Mouse (Mus musculus) neural tube, embryonic 11.5 days (tissue): ENCODE measurements around the gene Garem2. TPM values are rescaled to one million over a fixed set of nuclear protein-coding genes. Genes with fewer than 3 reads are reported as not detected.
A peak's percentile ranks its signal among the peaks of the same experiment; 100 is the strongest.
"Not testable (repeated sequence)": the region's sequence is repeated elsewhere in the genome, so short reads cannot be mapped to it uniquely, and the experiment has no call there.

Experiments
- ATAC-seq: fragments of 200-750 bp; cut with Nextera tagmentation; 2 replicates; pipeline ENCODE4 v1.8.0; 2017; ENCODE audit warnings: moderate number of reproducible peaks, mild to moderate bottlenecking, moderate TSS enrichment, moderate library complexity; ENCODE audit not compliant: insufficient read depth, low FRiP score, low TSS enrichment
- DNase-seq: peaks from one replicate; pipeline ENCODE4 v3.0.0-alpha.2; 2015; ENCODE audit warnings: low spot score
- H3K27ac ChIP-seq: fragments of 300-500 bp; sonication (generic); 2 replicates; pipeline ENCODE4 v1.5.1; 2014; ENCODE audit warnings: low read depth, mild to moderate bottlenecking, low read length
- H3K27me3 ChIP-seq: fragments of 300-500 bp; sonication (generic); 2 replicates; pipeline ENCODE4 v1.6.1; 2014; ENCODE audit warnings: mild to moderate bottlenecking, low read length, mixed read lengths; ENCODE audit not compliant: control insufficient read depth, insufficient read depth
- H3K36me3 ChIP-seq: fragments of 300-500 bp; sonication (generic); 2 replicates; pipeline ENCODE4 v1.6.1; 2014; ENCODE audit warnings: mild to moderate bottlenecking, low read length, moderate library complexity, mixed read lengths; ENCODE audit not compliant: control insufficient read depth, insufficient read depth
- H3K4me1 ChIP-seq: fragments of 300-500 bp; sonication (generic); 2 replicates; pipeline ENCODE4 v1.6.1; 2014; ENCODE audit warnings: low read length, mixed read lengths; ENCODE audit not compliant: control insufficient read depth, insufficient read depth
- H3K4me2 ChIP-seq: fragments of 300-500 bp; sonication (generic); 2 replicates; pipeline ENCODE4 v1.6.1; 2014; ENCODE audit warnings: low read depth, mild to moderate bottlenecking, moderate library complexity
- H3K4me3 ChIP-seq: fragments of 300-500 bp; sonication (generic); 2 replicates; pipeline ENCODE4 v1.5.1; 2014; ENCODE audit warnings: low read depth, low read length
- H3K9ac ChIP-seq: fragments of 300-500 bp; sonication (generic); 2 replicates; pipeline ENCODE4 v1.6.1; 2014; ENCODE audit warnings: mild to moderate bottlenecking, low read length
- H3K9me3 ChIP-seq: fragments of 300-500 bp; sonication (generic); 2 replicates; pipeline ENCODE4 v1.6.1; 2016; ENCODE audit warnings: low read length; ENCODE audit not compliant: control insufficient read depth
- WGBS: fragments of 180-500 bp; shearing (Covaris S2); extraction: QIAGEN DNeasy Blood & Tissue Kit; methylation state at CpG from one replicate; pipeline ENCODE4 v1.1.7; 2014; 5-methylcytosine and 5-hydroxymethylcytosine counted together
- polyA plus RNA-seq: library from polyadenylated mRNA; unstranded; fragments of >200 nt; fragmentation: Nextera tagmentation; extraction: Ambion mirVana; gene quantifications from 2 replicates; pipeline ENCODE4 v1.2.1, GENCODE M21; 2014

The Garem2 gene
- polyA plus RNA-seq, result 14.4 and 16.5 TPM in 2 replicates

DNA sequence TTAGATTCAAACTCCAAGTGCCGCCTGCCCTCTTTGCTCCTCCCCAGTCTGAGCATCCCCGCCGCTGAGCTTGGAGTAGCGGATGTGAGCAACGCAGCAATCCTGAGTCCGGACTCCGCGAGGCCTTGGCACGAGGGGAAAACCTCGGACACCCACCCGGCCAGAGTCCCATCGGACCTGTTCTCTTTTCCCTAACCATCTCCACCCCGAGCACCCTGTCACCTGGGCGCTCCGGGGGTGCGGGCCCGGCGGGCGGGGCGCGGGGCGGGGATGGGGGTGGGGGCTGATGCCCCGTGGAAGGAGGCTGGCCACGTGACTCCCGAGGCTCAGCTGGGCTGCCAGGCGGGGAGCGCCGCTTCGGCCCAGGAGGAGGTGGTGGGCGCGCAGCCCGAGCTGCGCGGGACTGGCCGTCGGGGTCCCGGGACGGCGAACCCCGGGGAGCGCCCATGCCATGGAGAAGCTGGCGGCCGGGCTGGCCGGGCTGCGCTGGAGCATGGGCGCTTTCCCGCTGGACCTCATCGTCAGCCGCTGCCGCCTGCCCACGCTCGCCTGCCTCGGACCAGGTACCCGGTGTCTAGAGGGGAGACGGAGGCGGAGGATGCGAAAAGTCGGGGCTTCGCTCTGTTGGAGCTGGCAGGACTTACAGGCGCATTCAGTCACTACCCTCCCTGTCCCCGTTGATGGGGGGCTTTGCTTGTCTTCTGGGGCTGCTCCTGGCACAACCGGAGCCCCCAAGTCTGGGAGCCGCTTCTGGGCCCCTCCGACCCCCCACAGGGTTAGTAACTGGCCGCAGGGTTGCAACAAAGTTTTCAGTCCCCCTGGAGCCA, at the start of gene Garem2:
TSS of gene Garem2 (plus strand) at position 321 of the 827 bp plus-strand sequence.
- WGBS, result under 1% methylated on average over 55 of the region's 65 CpGs
- H3K9ac ChIP-seq, result peak within 1 kb of the TSS; percentile 66
- H3K4me2 ChIP-seq, result peak within 1 kb of the TSS; percentile 88
- peak within 1 kb of the TSS; percentile 53 for H3K4me3 ChIP-seq
- H3K36me3 ChIP-seq, result no peaks in the 10 kb centered on the region
- H3K27ac ChIP-seq, result 0 out of 2 replicates have a peak within 1 kb of the TSS, but pooled peaks have one; percentile 49
- DNase-seq (peak; percentile 59), ATAC-seq (peak; percentile 48)
- H3K4me1 ChIP-seq, result peaks cover 28% of the 10 kb centered on the region
- H3K9me3 ChIP-seq, result no peaks in the 10 kb centered on the region
- H3K27me3 ChIP-seq, result peaks cover 18% of the 10 kb centered on the region

- no peak overlapping the region for H3K27ac ChIP-seq
- 64% methylated on average over 6 of the region's 6 CpGs for WGBS
- no peaks in the 10 kb centered on the region for H3K27me3 ChIP-seq
- H3K9me3 ChIP-seq, result no peaks in the 10 kb centered on the region
- no peak overlapping the region for H3K9ac ChIP-seq
- no peak for DNase-seq
- H3K4me1 ChIP-seq, result no peaks in the 10 kb centered on the region
- H3K4me2 ChIP-seq, result no peak overlapping the region
- peaks cover 3% of the 10 kb centered on the region for H3K36me3 ChIP-seq
- ATAC-seq, result no peak
- H3K4me3 ChIP-seq, result no peak overlapping the region
These were observed 46.7 kb upstream of the Garem2 start for GRCm38 (mm10) chr5:30058216-30058731.

- ATAC-seq, H3K4me1 ChIP-seq, H3K9me3 ChIP-seq, H3K4me3 ChIP-seq, H3K9ac ChIP-seq, H3K27me3 ChIP-seq, DNase-seq, H3K36me3 ChIP-seq, H3K4me2 ChIP-seq, H3K27ac ChIP-seq: not testable (repeated sequence)
- WGBS, result 67% methylated on average over 5 of the region's 5 CpGs
These were observed 45.4 kb upstream of the Garem2 start for GRCm38 (mm10) chr5:30059607-30060006.

DNA sequence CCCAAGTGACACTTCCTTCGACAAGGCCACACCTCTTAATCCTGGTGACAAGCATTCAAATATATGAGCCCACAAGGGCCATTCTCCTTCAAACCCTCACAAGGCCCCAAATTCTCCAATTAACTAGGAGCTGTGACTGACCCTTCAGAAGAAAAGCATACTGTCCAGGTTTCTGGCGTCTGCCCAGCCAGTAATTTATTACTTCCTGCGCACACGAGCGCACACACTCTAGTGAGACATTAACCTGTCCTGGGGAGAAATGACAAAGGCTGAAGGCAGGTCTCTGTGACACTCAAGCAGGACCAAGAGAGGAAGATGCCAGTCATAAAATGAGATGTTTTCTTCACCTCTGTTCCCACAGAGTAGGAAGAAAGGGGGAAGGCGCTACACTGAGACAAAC, 37.2 kb upstream of the Garem2 start:
- ATAC-seq, result no peak
- Histone ChIP-seq H3K4me2 (no peak overlapping the region), H3K9ac (no peak overlapping the region), H3K27ac (no peak overlapping the region), H3K9me3 (no peaks in the 10 kb centered on the region), H3K4me3 (no peak overlapping the region), H3K4me1 (peaks cover 6% of the 10 kb centered on the region; the same call in 1 of the 2 replicates), H3K27me3 (no peaks in the 10 kb centered on the region), H3K36me3 (peaks cover 12% of the 10 kb centered on the region)
- DNase-seq, result no peak
- 47% methylated on average over 6 of the region's 6 CpGs for WGBS

GRCm38 (mm10) chr5:30071677-30072076, 33.3 kb upstream of the Garem2 start:
- Histone ChIP-seq H3K4me2 (peak overlapping the region; percentile 79), H3K4me1 (peaks cover 6% of the 10 kb centered on the region; the same call in 1 of the 2 replicates), H3K9ac (no peak overlapping the region), H3K9me3 (no peaks in the 10 kb centered on the region), H3K27ac (no peak overlapping the region), H3K4me3 (peak overlapping the region; percentile 61; the same call in 1 of the 2 replicates), H3K27me3 (no peaks in the 10 kb centered on the region), H3K36me3 (peaks cover 12% of the 10 kb centered on the region)
- WGBS, result 77% methylated on average over 6 of the region's 6 CpGs
- DNase-seq (no peak), ATAC-seq (no peak)

DNA sequence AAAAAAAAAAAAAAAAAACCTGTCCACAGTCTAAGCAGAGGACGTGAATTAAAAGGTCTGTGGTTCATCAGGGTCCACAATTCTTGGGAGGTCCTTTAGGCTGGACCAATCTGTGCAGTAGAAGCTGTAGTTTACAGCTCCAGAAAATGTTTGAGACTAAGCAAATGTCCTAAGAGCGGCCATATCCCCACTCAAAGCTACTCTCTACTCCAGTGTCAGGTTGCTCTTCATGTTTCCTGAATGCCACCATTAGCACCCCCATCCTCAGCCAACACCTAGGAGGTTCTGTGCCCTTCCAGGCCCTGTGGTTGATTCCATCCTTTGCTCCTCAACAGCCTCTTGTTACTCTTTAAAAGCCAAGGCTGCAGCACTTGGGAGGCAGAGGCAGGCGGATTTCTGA, 32.6 kb upstream of the Garem2 start:
- peaks cover 6% of the 10 kb centered on the region; the same call in 1 of the 2 replicates for H3K4me1 ChIP-seq
- H3K9ac ChIP-seq, result peak overlapping the region; percentile 80
- peak overlapping the region; percentile 79 for H3K4me2 ChIP-seq
- H3K36me3 ChIP-seq, result peaks cover 11% of the 10 kb centered on the region; the same call in 1 of the 2 replicates
- no peak overlapping the region for H3K27ac ChIP-seq
- DNase-seq (no peak), ATAC-seq (no peak)
- peak overlapping the region; percentile 61 for H3K4me3 ChIP-seq
- H3K9me3 ChIP-seq, result no peaks in the 10 kb centered on the region
- H3K27me3 ChIP-seq, result no peaks in the 10 kb centered on the region
- WGBS, result 60% methylated on average over 3 of the region's 3 CpGs

DNA sequence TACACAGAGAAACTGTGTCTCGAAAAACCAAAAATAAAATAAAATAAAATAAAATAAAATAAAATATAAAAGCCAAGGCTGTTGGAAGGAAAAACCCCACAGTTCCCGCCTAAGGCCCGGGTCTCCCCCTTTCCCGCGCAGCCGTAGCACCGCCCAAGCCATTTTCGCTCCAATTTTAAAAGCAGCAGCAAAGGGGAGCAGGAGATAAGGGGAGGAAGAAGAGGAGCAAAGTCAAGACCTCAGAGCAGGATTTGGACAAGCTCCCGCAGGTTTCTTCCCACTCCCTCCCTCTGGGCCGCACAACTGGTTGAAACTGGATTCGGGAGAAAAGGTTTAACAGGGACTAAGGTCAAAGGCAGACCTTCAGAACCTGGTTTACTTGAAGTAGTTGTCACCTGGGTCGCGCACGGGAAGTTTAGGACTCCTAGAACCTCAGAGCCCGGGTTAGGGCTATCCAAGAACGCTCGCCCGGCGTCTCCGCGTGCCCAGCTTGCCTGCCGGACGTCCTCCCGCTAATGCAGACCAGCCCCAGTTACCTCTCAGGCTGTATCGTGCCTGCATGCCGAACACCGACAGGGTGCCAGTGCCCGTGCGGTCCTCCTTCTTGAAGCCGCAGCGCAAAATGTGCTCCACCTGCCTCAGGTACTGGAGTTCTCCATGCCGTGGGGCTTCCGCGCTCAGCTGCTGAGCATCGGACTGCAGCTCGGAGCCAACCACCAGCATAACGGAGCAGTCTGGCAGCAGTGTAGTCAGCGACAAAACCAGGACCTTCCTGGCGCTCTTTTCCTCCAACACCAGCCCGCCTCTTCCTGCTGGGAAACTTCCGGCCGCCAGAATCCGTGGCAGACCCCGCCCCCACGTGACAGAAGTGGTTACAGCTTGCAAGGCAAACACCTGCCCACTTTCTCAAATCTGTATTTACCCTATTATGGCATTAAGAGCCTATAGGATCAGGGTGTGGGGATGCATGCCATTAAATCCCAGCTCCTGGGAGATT, 31.8 kb upstream of the Garem2 start, which contains the start of gene Tyms:
TSS of gene Tyms (minus strand) at position 793 of the 997 bp plus-strand sequence.
- WGBS, result 2% methylated on average over 45 of the region's 45 CpGs
- Histone ChIP-seq H3K4me3 (peak within 1 kb of the TSS; percentile 61), H3K4me1 (peaks cover 6% of the 10 kb centered on the region; the same call in 1 of the 2 replicates), H3K9me3 (no peaks in the 10 kb centered on the region), H3K36me3 (peaks cover 7% of the 10 kb centered on the region; the same call in 1 of the 2 replicates), H3K9ac (peak within 1 kb of the TSS; percentile 80), H3K27ac (peak within 1 kb of the TSS; percentile 60; the same call in 1 of the 2 replicates), H3K27me3 (no peaks in the 10 kb centered on the region), H3K4me2 (peak within 1 kb of the TSS; percentile 79)
- DNase-seq (peak; percentile 88), ATAC-seq (peak; percentile 81)

GRCm38 (mm10) chr5:30092701-30093100, 12.3 kb upstream of the Garem2 start:
- Histone ChIP-seq H3K9ac (no peak overlapping the region), H3K27me3 (no peaks in the 10 kb centered on the region), H3K9me3 (no peaks in the 10 kb centered on the region), H3K4me3 (no peak overlapping the region), H3K4me2 (no peak overlapping the region), H3K36me3 (no peaks in the 10 kb centered on the region), H3K27ac (no peak overlapping the region), H3K4me1 (no peaks in the 10 kb centered on the region)
- WGBS, result 64% methylated on average over 13 of the region's 13 CpGs
- no peak for ATAC-seq
- no peak for DNase-seq
